Comparison of ENCODE assay signal across 33 mouse cellular contexts in genomic region chr11:106351253-106351652, GRCm38 (mm10). TPM values are rescaled to one million over a fixed set of nuclear protein-coding genes. Genes with fewer than 3 reads are reported as not detected.
DNase-seq lines count a peak whose midpoint lies in the region; ATAC-seq and TF ChIP-seq lines count a peak whose summit lies in the region.
"Had no signal": no experiment of that assay in that cellular context is flagged by ENCODE, and none has a peak within 500 bp of the region (broad histone marks: within the 10 kb centered on the region; RNA-seq: fewer than 3 reads in every experiment).

No protein-coding gene starts in this region.

- no peaks in the 10 kb centered on the region for H3K36me3 ChIP-seq in midbrain, postnatal 0 days (ENCODE audit: insufficient read depth, low read length)
- no peaks in the 10 kb centered on the region for H3K36me3 ChIP-seq in midbrain, embryonic 15.5 days (replicated peaks)
- H3K36me3 ChIP-seq in stomach, postnatal 0 days (ENCODE audit: control insufficient read depth, insufficient read depth, low read length): no peaks in the 10 kb centered on the region
- H3K36me3 ChIP-seq: embryonic facial prominence, embryonic 12.5 days; embryonic facial prominence, embryonic 15.5 days; G1E; heart, embryonic 10.5 days; heart, embryonic 13.5 days had no signal

- TF ChIP-seq EP300 in stomach, postnatal 0 days (optimal IDR thresholded peaks at IDR 0.05): no peak

- H3K9ac ChIP-seq in midbrain, postnatal 0 days (replicated peaks; ENCODE audit: low read length, poor library complexity, severe bottlenecking): no peak overlapping the region
- H3K9ac ChIP-seq in midbrain, embryonic 15.5 days: no peak overlapping the region
- no peak overlapping the region for H3K9ac ChIP-seq in stomach, postnatal 0 days (ENCODE audit: low read length)
- H3K9ac ChIP-seq: embryonic facial prominence, embryonic 12.5 days; embryonic facial prominence, embryonic 15.5 days; heart, embryonic 13.5 days; hindbrain, embryonic 14.5 days had no signal

- WGBS in midbrain, postnatal 0 days: 66% methylated on average over 3 of the region's 3 CpGs
- 65% methylated on average over 3 of the region's 3 CpGs for WGBS in midbrain, embryonic 15.5 days
- 58% methylated on average over 3 of the region's 3 CpGs for WGBS in stomach, postnatal 0 days

- no peak for ATAC-seq in midbrain, postnatal 0 days (ENCODE audit: low FRiP score)
- ATAC-seq in midbrain, embryonic 15.5 days (replicated peaks): no peak
- ATAC-seq in stomach, postnatal 0 days (ENCODE audit: low FRiP score, low TSS enrichment): peak; percentile 33; the same call in 1 of the 2 replicates
- ATAC-seq: forebrain, embryonic 14.5 days; intestine, embryonic 16.5 days had no signal

- no peak overlapping the region for H3K4me2 ChIP-seq in midbrain, postnatal 0 days (ENCODE audit: low read depth, low read length, poor library complexity, severe bottlenecking)
- H3K4me2 ChIP-seq in midbrain, embryonic 15.5 days: no peak overlapping the region
- no peak overlapping the region for H3K4me2 ChIP-seq in stomach, postnatal 0 days (replicated peaks; ENCODE audit: low read depth)
- H3K4me2 ChIP-seq: embryonic facial prominence, embryonic 12.5 days; embryonic facial prominence, embryonic 15.5 days; heart, embryonic 13.5 days; hindbrain, embryonic 14.5 days had no signal

- peak; percentile 62 for DNase-seq in gastrocnemius, adult 2 months
- no peak for DNase-seq in gastrocnemius, postnatal 4 days (ENCODE audit: low spot score in 2 of 2)
- DNase-seq in left cerebral cortex, postnatal 4 days: peak; percentile 15
- DNase-seq in left cerebral cortex, adult 18-20 months (ENCODE audit: low spot score in 2 of 2): no peak
- DNase-seq in midbrain, postnatal 0 days (ENCODE audit: low spot score): peak; percentile 14
- no peak for DNase-seq in stomach, postnatal 0 days (ENCODE audit: low spot score)
- no peak for DNase-seq in lung, postnatal 36 days
- DNase-seq: adrenal gland, adult 8-10 months; B cell, adult 2 months; cerebellum, adult 11-12 months; cerebellum, adult 8-10 months; cerebellum, postnatal 25 days; heart, adult 18-20 months; heart, postnatal 14 days; heart, postnatal 4 days had no signal

- H3K4me3 ChIP-seq in gastrocnemius, adult 2 months: peak overlapping the region; percentile 44
- no peak overlapping the region for H3K4me3 ChIP-seq in midbrain, postnatal 0 days (ENCODE audit: low read depth, low read length)
- no peak overlapping the region for H3K4me3 ChIP-seq in midbrain, embryonic 15.5 days
- H3K4me3 ChIP-seq in stomach, postnatal 0 days (ENCODE audit: low read depth, low read length): no peak overlapping the region
- H3K4me3 ChIP-seq: embryonic facial prominence, embryonic 12.5 days; embryonic facial prominence, embryonic 15.5 days; heart, embryonic 10.5 days; heart, embryonic 13.5 days had no signal

- intact Hi-C loops in gastrocnemius, adult 2 months (cut with DNase I): no loop called here
- intact Hi-C loops in left cerebral cortex, postnatal 4 days (cut with DNase I): no loop called here

- H3K27ac ChIP-seq in gastrocnemius, adult 2 months: peak overlapping the region; percentile 91
- H3K27ac ChIP-seq in midbrain, postnatal 0 days (ENCODE audit: low read depth, low read length): no peak overlapping the region
- H3K27ac ChIP-seq in midbrain, embryonic 15.5 days: no peak overlapping the region
- no peak overlapping the region for H3K27ac ChIP-seq in stomach, postnatal 0 days (replicated peaks)
- H3K27ac ChIP-seq: embryonic facial prominence, embryonic 12.5 days; embryonic facial prominence, embryonic 15.5 days; heart, embryonic 10.5 days; heart, embryonic 13.5 days; hindbrain, embryonic 14.5 days had no signal

- H3K27me3 ChIP-seq in midbrain, postnatal 0 days (ENCODE audit: insufficient read depth, low read length): no peaks in the 10 kb centered on the region
- no peaks in the 10 kb centered on the region for H3K27me3 ChIP-seq in midbrain, embryonic 15.5 days (replicated peaks)
- no peaks in the 10 kb centered on the region for H3K27me3 ChIP-seq in stomach, postnatal 0 days (ENCODE audit: control insufficient read depth, insufficient read depth, low read length)
- H3K27me3 ChIP-seq: embryonic facial prominence, embryonic 12.5 days; embryonic facial prominence, embryonic 15.5 days; heart, embryonic 13.5 days had no signal

- H3K4me1 ChIP-seq in midbrain, postnatal 0 days (ENCODE audit: insufficient read depth, low read length): no peaks in the 10 kb centered on the region
- no peaks in the 10 kb centered on the region for H3K4me1 ChIP-seq in midbrain, embryonic 15.5 days
- no peaks in the 10 kb centered on the region for H3K4me1 ChIP-seq in stomach, postnatal 0 days (replicated peaks; ENCODE audit: control insufficient read depth, insufficient read depth)
- H3K4me1 ChIP-seq: embryonic facial prominence, embryonic 12.5 days; embryonic facial prominence, embryonic 15.5 days had no signal

- no peak for TF ChIP-seq CTCF in gastrocnemius, adult 2 months (IDR thresholded peaks at IDR 0.05)
- no peak for TF ChIP-seq CTCF in midbrain, postnatal 0 days (IDR thresholded peaks at IDR 0.05)
- TF ChIP-seq CTCF in stomach, postnatal 0 days (IDR thresholded peaks at IDR 0.05; ENCODE audit: low read depth): no peak

- no peaks in the 10 kb centered on the region for H3K9me3 ChIP-seq in midbrain, postnatal 0 days (ENCODE audit: low read length)
- H3K9me3 ChIP-seq in midbrain, embryonic 15.5 days: no peaks in the 10 kb centered on the region
- H3K9me3 ChIP-seq in stomach, postnatal 0 days (ENCODE audit: control insufficient read depth, low read length): no peaks in the 10 kb centered on the region
- H3K9me3 ChIP-seq: embryonic facial prominence, embryonic 12.5 days; embryonic facial prominence, embryonic 15.5 days; G1E; heart, embryonic 10.5 days; heart, embryonic 13.5 days had no signal

RNA-seq across cellular contexts. Expression of gene Scn4a, which starts 1.8 kb away (rescaled TPM):
- total RNA-seq in gastrocnemius, adult 2 months (2021): 100 to 1,000 TPM; 439 to 468 TPM
- 10 to 100 TPM; 81.7 to 86.7 TPM for total RNA-seq in gastrocnemius, postnatal 4 days (2021)
- total RNA-seq in left cerebral cortex, postnatal 4 days (2021): not detected
- not detected for total RNA-seq in left cerebral cortex, adult 18-20 months (2021)
- 0.05 TPM in 1 of 2 replicates, not detected in the other for total RNA-seq in midbrain, postnatal 0 days (2014; rRNA removed)
- 0.02 TPM in 1 of 2 replicates, not detected in the other for polyA plus RNA-seq in midbrain, postnatal 0 days (2015; fragmentation: Nextera tagmentation; extraction: Ambion mirVana)
- not detected in 2 replicates for polyA plus RNA-seq in midbrain, embryonic 15.5 days (2015; fragmentation: Nextera tagmentation; extraction: Ambion mirVana)
- 0.02 and 0.12 TPM in 2 replicates for polyA plus RNA-seq in stomach, postnatal 0 days (2015; fragmentation: Nextera tagmentation; extraction: Ambion mirVana)
- polyA plus RNA-seq: forebrain, embryonic 11.5 days; forebrain, embryonic 14.5 days; G1E; hindbrain, embryonic 14.5 days; intestine, embryonic 16.5 days had no signal

RNA-seq across cellular contexts. Expression of gene Prr29, which starts 14.0 kb away (rescaled TPM):
- total RNA-seq in gastrocnemius, adult 2 months (2021): 1 to 10 TPM; 3.9 to 6.5 TPM
- 10 to 100 TPM; 13.6 to 18.1 TPM for total RNA-seq in gastrocnemius, postnatal 4 days (2021)
- not detected for total RNA-seq in left cerebral cortex, postnatal 4 days (2021)
- not detected for total RNA-seq in left cerebral cortex, adult 18-20 months (2021)
- 0.33 and 1.6 TPM in 2 replicates for total RNA-seq in midbrain, postnatal 0 days (2014; rRNA removed)
- polyA plus RNA-seq in midbrain, postnatal 0 days (2015; fragmentation: Nextera tagmentation; extraction: Ambion mirVana): 0.38 TPM in 1 of 2 replicates, not detected in the other
- polyA plus RNA-seq in midbrain, embryonic 15.5 days (2015; fragmentation: Nextera tagmentation; extraction: Ambion mirVana): not detected in 2 replicates
- 0.23 and 0.41 TPM in 2 replicates for polyA plus RNA-seq in stomach, postnatal 0 days (2015; fragmentation: Nextera tagmentation; extraction: Ambion mirVana)
- total RNA-seq: adrenal gland, postnatal 25 days; common myeloid progenitor, adult 5-6 weeks had no signal
- polyA plus RNA-seq: brain, embryonic 14.5 days; embryonic facial prominence, embryonic 12.5 days; forebrain, embryonic 11.5 days; forebrain, embryonic 14.5 days; hindbrain, embryonic 11.5 days; hindbrain, embryonic 14.5 days had no signal

RNA-seq across cellular contexts. Expression of gene Icam2, which starts 36.6 kb away (rescaled TPM):
- 1 to 10 TPM; 4.2 to 6.2 TPM for total RNA-seq in gastrocnemius, adult 2 months (2021)
- total RNA-seq in gastrocnemius, postnatal 4 days (2021): 10 to 100 TPM; 18.7 to 19.9 TPM
- 1 to 10 TPM; 4.4 to 6.2 TPM for total RNA-seq in left cerebral cortex, postnatal 4 days (2021)
- total RNA-seq in left cerebral cortex, adult 18-20 months (2021): 1 to 10 TPM; 2.9 to 5.7 TPM
- 11.9 and 15.5 TPM in 2 replicates for total RNA-seq in midbrain, postnatal 0 days (2014; rRNA removed)
- polyA plus RNA-seq in midbrain, postnatal 0 days (2015; fragmentation: Nextera tagmentation; extraction: Ambion mirVana): 7.4 and 8.7 TPM in 2 replicates
- polyA plus RNA-seq in midbrain, embryonic 15.5 days (2015; fragmentation: Nextera tagmentation; extraction: Ambion mirVana): 18.2 and 19.1 TPM in 2 replicates
- polyA plus RNA-seq in stomach, postnatal 0 days (2015; fragmentation: Nextera tagmentation; extraction: Ambion mirVana): 12.7 and 13.2 TPM in 2 replicates

RNA-seq across cellular contexts. Expression of gene Cd79b, which starts 36.7 kb away (rescaled TPM):
- total RNA-seq in gastrocnemius, adult 2 months (2021): under 1 TPM; 0.28 to 0.64 TPM
- 1 to 10 TPM; 1.3 to 1.5 TPM for total RNA-seq in gastrocnemius, postnatal 4 days (2021)
- under 1 TPM; 0.30 to 0.98 TPM for total RNA-seq in left cerebral cortex, postnatal 4 days (2021)
- not detected for total RNA-seq in left cerebral cortex, adult 18-20 months (2021)
- 0.38 and 1.9 TPM in 2 replicates for total RNA-seq in midbrain, postnatal 0 days (2014; rRNA removed)
- polyA plus RNA-seq in midbrain, postnatal 0 days (2015; fragmentation: Nextera tagmentation; extraction: Ambion mirVana): 1.1 and 1.2 TPM in 2 replicates
- 1.1 and 1.4 TPM in 2 replicates for polyA plus RNA-seq in midbrain, embryonic 15.5 days (2015; fragmentation: Nextera tagmentation; extraction: Ambion mirVana)
- polyA plus RNA-seq in stomach, postnatal 0 days (2015; fragmentation: Nextera tagmentation; extraction: Ambion mirVana): 1.9 TPM in 2 replicates
- total RNA-seq: G1E had no signal

RNA-seq across cellular contexts. Expression of gene Gh, which starts 49.6 kb away (rescaled TPM):
- total RNA-seq in gastrocnemius, adult 2 months (2021): not detected
- not detected for total RNA-seq in gastrocnemius, postnatal 4 days (2021)
- not detected for total RNA-seq in left cerebral cortex, postnatal 4 days (2021)
- not detected for total RNA-seq in left cerebral cortex, adult 18-20 months (2021)
- 1.3 TPM in 1 of 2 replicates, not detected in the other for total RNA-seq in midbrain, postnatal 0 days (2014; rRNA removed)
- not detected in 2 replicates for polyA plus RNA-seq in midbrain, postnatal 0 days (2015; fragmentation: Nextera tagmentation; extraction: Ambion mirVana)
- not detected in 2 replicates for polyA plus RNA-seq in midbrain, embryonic 15.5 days (2015; fragmentation: Nextera tagmentation; extraction: Ambion mirVana)
- not detected in 2 replicates for polyA plus RNA-seq in stomach, postnatal 0 days (2015; fragmentation: Nextera tagmentation; extraction: Ambion mirVana)
- total RNA-seq: adrenal gland, adult 8-10 months; adrenal gland, postnatal 25 days; common myeloid progenitor, adult 5-6 weeks; G1E; gastrocnemius, postnatal 10 days; gastrocnemius, postnatal 36 days; heart, adult 18-20 months; heart, postnatal 14 days; heart, postnatal 4 days had no signal
- polyA plus RNA-seq: activated CD4-positive, CD25-positive, alpha-beta regulatory T cell, adult 4 months; brain, embryonic 14.5 days; embryonic facial prominence, embryonic 12.5 days; embryonic facial prominence, embryonic 15.5 days; forebrain, embryonic 11.5 days; forebrain, embryonic 14.5 days; G1E; heart, embryonic 10.5 days; heart, embryonic 13.5 days; heart, embryonic 16.5 days; hindbrain, embryonic 11.5 days; hindbrain, embryonic 14.5 days; intestine, embryonic 16.5 days had no signal

Comparison
In these comparisons a context has a peak if more than half of its experiments do, and no peak if none do; other contexts are left out.
1. DNase-seq: peak in gastrocnemius, adult 2 months (single experiment), left cerebral cortex, postnatal 4 days (single experiment) and midbrain, postnatal 0 days (single experiment); none in gastrocnemius, postnatal 4 days (0 of 2), left cerebral cortex, adult 18-20 months (0 of 2), stomach, postnatal 0 days (single experiment) and lung, postnatal 36 days (single experiment).
2. RNA of gene Scn4a, which starts 1.8 kb away (total RNA-seq): 439 to 468 TPM in gastrocnemius, adult 2 months and 81.7 to 86.7 TPM in gastrocnemius, postnatal 4 days; not detected in left cerebral cortex, postnatal 4 days, not detected in left cerebral cortex, adult 18-20 months and 0.05 TPM in midbrain, postnatal 0 days; every median in the first group is over 10 times any median in the second.